Mouse (Mus musculus) ES-E14 (cell line): ENCODE measurements around the gene Ndufs1.

Source experiments
- CHD2 ChIP-seq: IDR thresholded peaks from 2 replicates; pipeline ENCODE4 v1.6.1; 2014; ENCODE audit warnings: mild to moderate bottlenecking, low read depth, low read length, inconsistent platforms
- HCFC1 ChIP-seq: IDR thresholded peaks from 2 replicates; pipeline ENCODE4 v1.6.1; 2012; ENCODE audit warnings: low read length, inconsistent platforms, borderline replicate concordance; ENCODE audit not compliant: insufficient read depth
- ZC3H11A ChIP-seq: IDR thresholded peaks from 2 replicates; pipeline ENCODE4 v1.6.1; 2012; ENCODE audit warnings: low read depth, mild to moderate bottlenecking, inconsistent platforms, low read length, borderline replicate concordance
- ZNF384 ChIP-seq: IDR thresholded peaks from 2 replicates; pipeline ENCODE4 v1.6.1; 2012; ENCODE audit warnings: low read depth, low read length, inconsistent platforms

DNA sequence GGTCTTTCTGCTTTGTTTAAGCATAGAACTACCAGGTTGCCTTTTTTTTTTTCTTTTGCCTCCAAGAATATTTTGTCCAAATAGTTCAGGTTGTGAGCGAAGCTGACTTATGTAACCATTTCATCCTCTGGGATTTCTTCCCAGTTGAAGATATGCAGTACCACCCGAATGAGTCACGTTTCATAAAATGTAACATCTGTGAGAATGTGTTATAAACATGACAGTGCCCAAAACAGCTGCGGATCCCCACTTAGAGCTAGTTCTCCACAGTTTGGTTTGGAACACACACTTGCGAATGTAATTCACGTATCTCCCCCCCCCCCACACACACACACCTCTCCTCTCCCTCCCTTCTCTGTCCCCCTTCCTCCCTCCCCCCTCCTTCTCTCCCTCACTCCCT is 22.8 kb upstream of the Ndufs1 start:
- TF ChIP-seq ZC3H11A (no peak), ZNF384 (no peak), CHD2 (no peak), HCFC1 (no peak)
